Mouse (Mus musculus) heart, adult 8-10 months (tissue): ENCODE measurements at regions not wholly inside any gene's neighbourhood (a gene's known extent, or its start where the extent isn't known, plus 50 kb on each side); places are given as distances from the start of the nearest gene placed in this dataset.

Experiments
- DNase-seq: peaks from one replicate; pipeline ENCODE4 v3.0.0; 2022; ENCODE audit warnings: low spot score

- DNase-seq = no peak
Observed at GRCm38 (mm10) chr6:143287322-143287721, 120.3 kb downstream of the Etnk1 start.

- no peak for DNase-seq
Observed at GRCm38 (mm10) chr6:143288491-143289130, 121.6 kb downstream of the Etnk1 start.

- no peak for DNase-seq
Observed at GRCm38 (mm10) chr6:143293648-143294047, 126.6 kb downstream of the Etnk1 start.

GRCm38 (mm10) chr6:143298391-143298790 is 131.4 kb downstream of the Etnk1 start:
- DNase-seq = no peak

- DNase-seq = no peak
Observed at GRCm38 (mm10) chr6:143301414-143301813, 134.4 kb downstream of the Etnk1 start.

GRCm38 (mm10) chr6:143307327-143307726 is 140.3 kb downstream of the Etnk1 start:
- peak; percentile 6 for DNase-seq

GRCm38 (mm10) chr6:143315859-143316258 is 148.8 kb downstream of the Etnk1 start:
- peak; percentile 61 for DNase-seq

- DNase-seq = no peak
Observed at GRCm38 (mm10) chr6:143320426-143320825, 153.4 kb downstream of the Etnk1 start.

- DNase-seq = no peak
Observed at GRCm38 (mm10) chr6:143324636-143325035, 157.6 kb downstream of the Etnk1 start.

- DNase-seq = no peak
Observed at GRCm38 (mm10) chr6:143326956-143327722, 160.1 kb downstream of the Etnk1 start.

GRCm38 (mm10) chr6:143327788-143328187 is 160.8 kb downstream of the Etnk1 start:
- no peak for DNase-seq

- DNase-seq = no peak
Observed at GRCm38 (mm10) chr6:143328202-143328601, 161.2 kb downstream of the Etnk1 start.

- no peak for DNase-seq
Observed at GRCm38 (mm10) chr6:143329096-143329495, 162.1 kb downstream of the Etnk1 start.

GRCm38 (mm10) chr6:143333493-143333892 is 166.5 kb downstream of the Etnk1 start:
- no peak for DNase-seq

GRCm38 (mm10) chr6:143336574-143336973 is 169.6 kb downstream of the Etnk1 start:
- no peak for DNase-seq

GRCm38 (mm10) chr6:143349000-143349399 is 182.0 kb downstream of the Etnk1 start:
- DNase-seq = no peak

GRCm38 (mm10) chr6:143359320-143360032 is 192.5 kb downstream of the Etnk1 start:
- DNase-seq = no peak

GRCm38 (mm10) chr6:143361149-143361725 is 194.2 kb downstream of the Etnk1 start:
- no peak for DNase-seq

GRCm38 (mm10) chr6:143361963-143362362 is 194.9 kb downstream of the Etnk1 start:
- no peak for DNase-seq

- DNase-seq = no peak
Observed at GRCm38 (mm10) chr6:143365840-143366239, 198.8 kb downstream of the Etnk1 start.

GRCm38 (mm10) chr6:143367804-143368203 is 200.8 kb downstream of the Etnk1 start:
- no peak for DNase-seq

GRCm38 (mm10) chr6:143368646-143369045 is 201.6 kb downstream of the Etnk1 start:
- no peak for DNase-seq
